Mouse (Mus musculus): ENCODE measurements around the gene Pknox2. TPM values are rescaled to one million over a fixed set of nuclear protein-coding genes. Genes with fewer than 3 reads are reported as not detected.

The Pknox2 gene
- total RNA-seq, 2 experiments from 2014 or later, result 6.8 to 10.0 TPM

DNA sequence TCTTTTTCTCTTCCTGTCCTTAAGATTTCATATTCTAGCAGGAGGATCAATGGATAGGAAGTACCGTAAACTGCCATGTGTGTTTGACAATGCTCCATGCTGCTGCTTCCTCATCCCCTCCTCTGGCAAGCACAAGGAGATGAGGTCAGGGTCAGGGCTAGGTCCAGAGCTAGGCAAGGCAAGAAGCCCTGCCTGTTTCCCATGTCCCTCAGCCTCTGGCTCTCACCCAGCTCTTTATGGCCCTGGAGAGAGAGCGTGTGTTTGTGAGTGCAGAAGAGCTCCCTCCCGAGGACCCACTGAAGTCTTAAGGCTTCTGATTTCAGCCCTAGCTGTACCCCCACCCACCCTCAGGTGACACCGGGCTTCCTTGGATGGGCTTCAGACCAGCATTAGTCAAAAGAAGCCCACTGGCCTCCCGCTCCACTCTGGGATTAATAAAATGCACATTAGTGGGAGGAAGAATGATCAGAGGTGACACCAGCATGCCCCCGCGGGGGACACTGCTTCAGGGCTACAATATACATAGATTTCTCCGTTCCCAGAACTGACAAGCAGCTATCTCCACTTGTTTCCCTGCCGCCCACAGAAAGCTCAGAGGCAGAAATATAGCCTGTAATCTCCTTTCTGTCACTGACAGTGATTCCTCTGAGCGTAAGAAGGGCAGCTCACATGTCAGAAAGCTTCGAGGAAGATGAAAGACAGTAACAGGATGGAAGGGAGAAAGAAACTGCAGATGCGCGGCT, 156.4 kb downstream of the Pknox2 start:
- DNase-seq, result peak in 1 of 2 experiments; percentile 18

DNA sequence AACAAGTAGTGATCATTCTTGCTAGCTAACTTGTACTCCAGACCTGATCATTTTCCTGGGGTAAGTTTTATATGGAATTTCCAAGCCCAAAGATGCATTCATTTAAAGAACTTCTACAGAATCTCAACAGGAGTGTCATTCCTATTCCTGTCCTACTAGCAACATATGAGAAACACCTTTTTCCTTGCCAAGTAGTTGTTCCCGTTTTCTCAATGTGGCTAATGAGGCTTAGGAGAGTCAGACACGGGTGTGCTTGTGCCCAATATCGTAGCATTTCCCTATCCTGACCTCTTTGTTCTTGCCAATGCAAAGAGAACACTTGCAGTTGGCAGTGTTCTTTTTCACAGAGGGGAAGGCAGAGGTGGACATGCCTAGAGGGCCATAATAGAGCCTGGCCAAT, 157.2 kb downstream of the Pknox2 start:
- no peak for DNase-seq

DNA sequence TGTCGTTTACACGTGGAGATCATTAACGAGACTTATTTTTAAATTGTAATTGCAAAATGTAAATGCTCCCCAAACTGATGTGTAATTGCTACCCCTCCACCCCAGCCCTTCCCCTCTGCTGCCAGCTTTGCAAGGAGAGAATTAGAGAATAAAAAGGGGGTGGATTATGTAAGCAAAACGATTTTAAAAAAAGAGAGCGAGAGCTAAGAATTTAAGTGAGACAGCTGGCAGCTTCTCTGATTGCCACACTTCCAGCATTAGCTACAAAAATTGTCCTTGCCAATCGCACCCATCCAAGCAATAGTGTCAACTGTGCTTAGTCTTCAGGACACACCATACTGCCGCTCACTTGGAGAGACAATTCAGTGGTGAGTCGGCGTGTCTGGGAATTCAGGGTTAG, 162.0 kb downstream of the Pknox2 start:
- DNase-seq, result no peak

DNA sequence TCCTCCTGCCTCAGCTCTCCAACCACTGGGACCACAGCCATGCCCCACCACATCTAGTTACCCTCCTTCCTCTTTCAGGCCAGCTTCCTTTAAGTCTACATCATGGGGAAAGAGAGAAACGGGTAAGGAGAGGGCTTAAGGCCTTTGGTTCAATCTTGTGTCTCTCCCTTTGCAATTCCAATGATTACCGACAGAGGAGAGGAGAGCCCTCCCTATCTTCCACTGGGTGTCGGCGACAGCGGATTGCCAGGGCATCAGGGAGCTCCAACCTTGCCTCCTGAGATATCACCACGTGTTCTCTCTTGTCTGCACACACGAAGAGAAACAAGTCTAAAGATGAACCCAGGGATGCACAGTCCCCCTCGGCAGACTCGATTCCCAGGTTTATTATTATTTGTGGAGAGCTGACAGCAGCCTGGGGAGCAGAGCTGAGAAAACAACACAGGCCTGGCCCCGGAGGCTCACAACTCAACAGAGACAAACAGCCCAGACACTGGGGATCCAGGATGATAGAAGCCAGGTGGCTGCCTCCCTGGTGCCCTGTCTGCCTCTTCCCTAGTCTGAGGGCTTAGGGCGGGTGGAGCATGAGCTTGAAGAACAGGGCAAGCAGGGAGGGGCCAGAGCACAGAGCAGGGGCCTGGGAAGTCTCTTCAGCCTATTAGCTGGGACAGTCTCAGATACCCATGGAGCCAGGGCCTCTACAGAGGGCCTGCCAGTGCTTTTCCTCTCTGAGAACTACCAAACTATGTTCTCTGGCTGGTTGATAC, 170.4 kb downstream of the Pknox2 start:
- no peak for DNase-seq

DNA sequence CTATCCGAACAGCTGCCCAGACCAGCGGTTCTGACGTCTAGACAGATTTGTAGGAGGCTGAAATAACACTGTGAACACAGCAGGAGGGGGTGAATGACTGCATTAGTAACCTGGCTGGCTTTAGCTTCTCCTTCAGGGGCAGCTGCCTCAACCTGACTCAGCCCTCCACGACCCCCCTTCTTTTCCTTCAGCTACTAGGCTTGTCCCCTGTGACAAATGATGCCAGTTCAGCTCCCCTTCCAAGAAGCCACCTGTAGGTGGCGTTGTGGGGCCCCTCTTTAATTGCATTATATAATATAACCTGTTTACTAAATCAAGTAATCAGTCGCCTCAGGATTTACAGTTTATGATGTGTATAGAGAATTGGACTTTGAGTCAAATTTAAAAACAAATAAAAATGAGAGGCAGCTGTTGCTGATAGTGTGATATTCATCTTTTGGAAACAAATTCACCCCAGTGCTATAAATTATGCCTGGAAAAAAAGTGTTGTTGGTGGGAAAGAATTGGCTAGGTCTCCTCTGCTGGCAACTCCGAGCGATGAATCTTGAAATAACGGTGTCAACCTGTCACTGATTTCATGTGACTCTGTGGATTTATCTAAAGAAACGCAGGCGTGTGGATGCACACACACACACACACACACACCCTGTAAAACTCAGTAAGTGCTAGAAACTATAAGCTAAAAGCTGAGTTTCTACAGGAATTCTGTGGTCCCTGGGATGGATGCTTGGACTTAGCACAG, 173.6 kb downstream of the Pknox2 start:
- DNase-seq, result peak in 1 of 2 experiments; percentile 31

DNA sequence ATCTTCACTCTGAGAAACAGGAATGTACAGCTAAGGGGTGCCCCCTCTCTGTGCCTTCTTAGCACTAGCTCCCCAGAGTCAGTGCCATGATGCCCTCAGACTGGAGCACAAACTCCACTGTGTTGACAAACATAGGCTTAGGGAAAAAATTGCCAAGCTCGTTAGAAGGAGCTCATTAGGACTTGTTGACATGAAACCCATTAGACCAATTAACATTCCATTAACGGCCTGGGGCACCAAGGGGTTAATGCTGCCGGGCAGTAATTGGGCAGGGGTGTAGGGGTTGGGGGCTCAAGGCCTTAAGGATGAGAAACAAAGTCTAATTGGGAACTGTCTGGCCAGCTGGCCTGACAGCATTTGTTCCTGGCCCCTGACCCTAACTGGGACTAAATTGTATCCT, 175.1 kb downstream of the Pknox2 start:
- DNase-seq, result no peak

DNA sequence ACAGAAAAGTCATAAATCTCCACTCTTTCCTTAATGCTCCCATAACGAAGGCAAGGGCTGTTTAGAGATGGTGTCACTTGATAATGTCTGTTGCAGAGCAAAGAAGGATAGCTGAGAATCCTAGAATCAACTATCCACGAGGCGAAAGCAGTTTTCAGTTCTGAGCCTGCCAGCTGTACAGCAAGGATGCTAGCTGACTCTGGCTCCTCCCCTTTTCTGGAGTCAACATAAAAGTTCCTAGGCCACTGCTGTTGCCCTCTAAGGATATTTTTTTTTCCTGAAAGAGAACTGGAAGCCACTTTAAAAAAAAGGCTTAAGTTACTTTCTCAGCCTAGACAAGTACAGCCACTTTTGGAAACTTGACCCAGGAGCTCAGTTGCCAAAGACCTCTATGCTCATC, 176.1 kb downstream of the Pknox2 start:
- no peak for DNase-seq

DNA sequence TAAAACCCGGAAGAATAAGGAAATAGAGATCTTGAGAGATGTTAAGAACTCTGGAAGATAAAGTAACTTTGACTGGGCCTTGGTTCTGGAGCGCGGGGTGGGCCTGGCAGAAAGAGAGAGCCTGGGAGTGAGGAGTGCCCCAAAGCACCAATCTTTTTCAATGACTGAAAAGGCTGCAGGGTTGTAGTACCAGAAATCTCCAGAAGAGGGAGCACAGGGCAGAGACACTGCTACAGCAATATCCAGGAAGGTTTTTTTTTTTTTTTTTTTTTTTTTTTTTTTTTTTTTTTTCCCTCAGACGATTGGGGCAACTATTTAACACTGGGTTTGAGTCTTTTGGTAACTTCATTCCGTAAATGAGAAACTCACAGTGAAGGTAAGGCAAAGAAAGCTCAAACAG, 176.6 kb downstream of the Pknox2 start:
- peak; percentile 80 to 93 for DNase-seq

DNA sequence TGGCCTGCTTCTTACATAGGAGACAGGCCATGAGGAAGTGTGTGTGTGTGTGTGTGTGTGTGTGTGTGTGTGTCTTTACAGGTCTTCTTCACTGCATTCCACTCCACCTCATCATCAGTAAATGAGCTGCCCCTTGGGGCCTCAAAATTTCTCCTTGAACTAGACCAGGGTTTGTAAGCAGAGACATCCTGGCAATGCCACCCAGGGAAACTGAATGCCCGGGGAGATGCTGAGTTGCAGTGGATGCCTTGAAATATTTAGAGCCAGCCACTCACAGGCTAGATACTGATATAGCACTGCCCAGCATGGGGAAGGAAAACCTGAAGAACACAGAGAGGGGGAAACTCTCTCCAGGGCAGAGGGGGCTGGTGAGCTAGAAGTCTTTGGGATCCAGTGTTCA, 178.1 kb downstream of the Pknox2 start:
- no peak for DNase-seq

DNA sequence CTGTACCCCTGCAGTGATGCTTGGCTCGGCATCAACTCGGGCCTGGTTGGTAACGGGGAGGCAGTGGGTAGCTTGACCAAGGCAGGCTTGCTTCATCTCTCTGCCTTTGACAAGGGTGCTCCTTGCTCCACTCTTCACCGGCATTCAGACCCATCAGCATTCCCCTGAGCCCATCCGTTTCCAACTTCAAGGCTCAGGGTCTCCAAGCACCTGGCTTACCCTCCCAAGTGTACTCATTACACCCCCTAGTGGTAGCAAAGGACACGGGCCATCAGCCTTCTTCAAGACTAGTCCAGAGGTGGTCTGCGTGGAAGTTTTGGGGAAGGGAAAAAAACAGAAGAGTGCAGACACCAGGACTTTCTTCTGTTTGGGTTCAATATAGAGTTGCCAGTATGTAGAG, 178.5 kb downstream of the Pknox2 start:
- DNase-seq, result peak; percentile 34 to 77

DNA sequence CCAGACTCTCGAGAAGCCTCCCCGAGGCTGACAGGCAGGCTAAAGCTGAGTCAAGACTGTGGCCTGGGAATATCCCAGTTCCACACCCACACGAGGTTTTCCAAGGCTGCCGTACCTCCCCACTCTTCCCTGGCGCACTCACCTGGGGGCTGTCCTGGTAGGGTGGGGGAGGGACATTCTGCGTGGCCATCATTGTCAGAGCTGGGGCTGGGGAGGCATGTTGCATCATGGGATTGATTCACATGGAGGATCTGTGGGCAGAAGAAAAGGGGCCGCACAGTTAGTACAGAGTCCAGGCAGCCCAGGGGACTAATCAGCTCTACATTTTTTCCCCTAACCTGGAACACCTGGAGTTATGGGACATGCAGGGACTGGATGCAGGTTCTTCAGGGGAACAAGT, 179.0 kb downstream of the Pknox2 start:
- no peak for DNase-seq

DNA sequence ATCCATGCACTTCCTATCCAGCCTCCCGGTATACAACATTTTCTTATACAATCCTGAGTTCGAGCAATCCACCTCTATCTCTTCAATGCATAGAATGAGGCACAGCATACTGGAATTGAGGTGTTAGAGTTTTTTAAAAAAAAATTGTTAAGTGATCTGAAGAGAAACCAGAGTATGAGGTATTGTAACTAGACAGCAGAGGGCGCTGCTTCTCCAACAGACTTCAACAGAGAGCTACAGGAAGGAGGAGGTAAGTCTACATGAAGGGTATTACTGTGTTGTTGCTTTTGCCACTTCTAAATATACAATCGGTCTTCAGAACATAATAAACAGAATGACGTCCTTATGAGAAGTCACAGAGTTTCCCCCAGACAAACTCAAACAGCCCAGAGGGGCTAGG, 181.5 kb downstream of the Pknox2 start:
- peak in 1 of 2 experiments; percentile 39 for DNase-seq

DNA sequence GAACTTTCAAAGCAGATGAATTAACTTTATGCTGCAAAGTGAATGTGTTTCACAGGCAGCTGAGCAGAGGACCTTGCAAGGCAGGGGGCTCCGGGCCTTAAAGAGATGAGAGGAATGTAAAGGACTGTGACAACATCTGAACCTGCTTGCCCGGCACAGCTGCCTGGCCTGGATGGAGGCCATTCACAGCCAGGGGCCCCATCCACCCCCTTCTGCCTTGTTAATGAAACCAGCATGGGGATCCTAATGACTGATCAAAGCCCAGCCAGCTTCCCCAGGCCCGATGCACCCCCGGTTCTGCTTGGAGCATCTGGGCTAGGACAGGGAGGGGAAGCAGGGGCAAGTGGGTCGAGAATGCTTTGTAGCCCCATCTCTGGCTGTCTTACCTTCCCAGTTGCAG, 183.0 kb downstream of the Pknox2 start:
- no peak for DNase-seq

DNA sequence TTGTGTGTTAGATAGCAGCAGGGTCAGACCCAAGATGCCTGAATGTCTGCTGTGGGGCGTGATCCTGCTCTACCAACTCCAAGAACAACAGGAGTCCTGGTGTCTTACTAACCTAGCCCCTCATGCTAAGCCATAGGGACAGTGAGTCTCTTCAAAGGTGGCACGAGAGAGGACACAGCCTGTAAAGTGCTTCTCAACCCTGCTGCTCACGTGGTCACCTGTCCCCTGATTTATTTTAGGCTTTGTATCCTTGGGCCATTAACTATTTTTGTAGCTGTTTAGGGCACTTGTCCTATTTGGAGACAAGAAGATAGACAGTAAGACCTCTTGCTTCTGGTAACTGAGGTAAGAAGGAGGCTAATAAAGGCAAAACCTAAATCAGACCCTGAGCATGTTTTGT, 183.7 kb downstream of the Pknox2 start:
- peak; percentile 60 to 64 for DNase-seq

DNA sequence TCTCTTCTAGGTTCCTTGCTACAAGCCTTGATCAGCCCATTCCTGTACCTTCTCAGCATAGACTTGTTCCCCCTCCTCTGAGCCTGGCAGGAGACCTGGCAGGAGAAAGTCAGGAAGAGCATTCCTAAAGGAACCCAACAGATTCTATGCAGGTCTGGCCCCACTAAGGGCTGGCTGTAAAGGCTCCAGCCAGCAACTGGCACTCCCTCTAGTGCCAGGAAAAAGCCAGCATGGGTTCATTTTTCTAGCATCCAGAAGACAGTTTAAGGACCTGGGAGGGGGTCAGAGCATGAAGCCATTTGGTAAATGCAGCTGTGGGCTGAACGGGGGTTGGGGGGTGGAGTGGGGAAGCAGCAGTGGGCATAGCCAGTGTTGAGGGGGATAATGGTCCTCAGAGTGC, 185.3 kb downstream of the Pknox2 start:
- no peak for DNase-seq

DNA sequence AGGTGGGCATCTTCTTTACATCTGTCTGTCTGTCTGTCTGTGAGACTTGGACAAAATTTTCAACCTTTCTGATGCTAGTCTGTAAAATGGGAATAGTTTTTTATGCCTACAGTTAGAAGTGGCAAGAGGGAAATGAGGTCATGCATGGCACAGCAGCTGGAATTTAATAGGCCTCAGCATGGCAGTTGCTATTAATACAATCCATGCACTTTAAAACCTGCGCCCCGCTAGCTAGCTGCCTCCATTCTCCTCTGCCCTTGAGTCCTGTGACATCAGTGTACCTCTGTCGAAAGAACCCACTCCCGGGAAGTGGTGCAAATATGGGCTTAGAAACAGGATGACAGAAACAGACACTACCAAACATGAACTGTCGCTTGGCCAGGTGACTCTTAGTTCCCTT, 186.1 kb downstream of the Pknox2 start:
- no peak for DNase-seq

DNA sequence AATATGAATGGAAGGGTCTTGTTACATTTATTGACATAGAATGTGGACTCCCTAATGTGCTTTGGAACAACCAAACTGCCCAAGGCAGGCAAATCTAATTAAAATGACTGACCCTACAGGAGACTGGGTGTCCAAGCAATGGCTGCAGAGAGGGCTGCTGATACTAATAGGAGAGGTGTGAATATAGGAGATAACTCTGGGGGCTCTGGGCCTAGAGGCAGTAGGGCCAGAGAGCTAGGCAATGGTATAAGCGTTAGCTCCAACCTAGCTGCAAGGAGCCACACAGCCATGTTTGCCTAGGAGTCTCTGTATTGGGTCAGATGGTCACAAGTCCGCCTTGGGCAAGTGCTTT, 196.1 kb downstream of the Pknox2 start:
- DNase-seq, result no peak

DNA sequence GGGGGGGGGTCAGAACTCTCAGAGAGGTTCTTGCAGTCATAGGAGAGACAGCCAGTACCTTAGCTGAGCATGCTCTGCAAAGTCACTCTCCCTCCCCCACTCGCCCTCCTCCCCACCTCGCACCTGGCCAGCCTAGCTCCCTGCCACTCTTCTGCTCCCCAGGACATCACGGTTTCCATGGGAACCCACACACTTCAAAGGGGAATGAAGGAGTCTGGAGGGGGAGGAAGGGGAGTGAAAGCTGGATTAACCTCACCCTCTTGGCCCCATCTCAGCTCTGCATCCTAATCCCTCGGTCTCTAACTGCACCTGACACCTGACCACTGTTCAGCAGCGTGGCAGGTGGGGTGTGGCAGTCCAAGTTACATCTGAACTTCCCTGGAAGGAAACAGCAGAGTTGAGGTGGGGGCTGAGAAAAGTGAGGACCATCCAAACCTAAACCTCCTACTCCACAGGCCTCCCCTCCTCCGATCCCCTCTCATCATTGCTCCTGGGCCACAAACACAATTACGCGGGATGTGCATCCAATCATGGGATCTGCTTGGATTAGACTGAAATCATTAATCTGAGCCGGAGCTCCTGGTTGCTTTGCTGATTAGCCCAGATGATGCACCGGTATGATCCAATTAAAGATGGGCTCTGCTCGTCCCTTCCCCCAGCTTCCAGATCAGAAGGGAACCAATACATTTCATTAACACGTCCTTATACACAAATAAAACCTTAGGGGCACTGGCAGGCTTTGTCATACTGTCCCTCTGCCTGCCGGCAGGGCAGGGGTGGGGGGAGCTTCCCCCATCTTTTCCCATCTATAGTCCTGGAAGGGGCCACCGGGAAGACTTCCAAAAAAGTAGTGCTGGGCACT, 196.7 kb downstream of the Pknox2 start:
- no peak for DNase-seq

DNA sequence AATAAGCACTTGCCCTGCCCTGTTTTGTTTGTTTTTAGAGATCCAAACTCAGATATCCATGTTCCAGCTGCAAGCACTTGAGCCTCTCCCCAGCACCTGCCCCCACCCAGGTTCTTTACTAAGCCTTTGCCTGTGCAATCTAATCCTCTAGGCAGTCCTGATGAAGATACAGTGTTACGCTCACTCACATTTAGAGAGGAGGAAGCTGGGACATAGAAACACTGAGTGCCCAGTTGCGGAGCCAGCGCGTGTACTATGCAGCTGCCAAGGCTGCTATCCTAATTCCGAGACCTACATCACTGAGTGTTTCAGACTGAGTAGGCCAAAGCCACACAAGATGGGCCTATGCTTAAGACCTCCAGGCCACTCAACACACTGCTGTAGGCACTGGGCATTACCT, 199.0 kb downstream of the Pknox2 start:
- DNase-seq, result no peak

DNA sequence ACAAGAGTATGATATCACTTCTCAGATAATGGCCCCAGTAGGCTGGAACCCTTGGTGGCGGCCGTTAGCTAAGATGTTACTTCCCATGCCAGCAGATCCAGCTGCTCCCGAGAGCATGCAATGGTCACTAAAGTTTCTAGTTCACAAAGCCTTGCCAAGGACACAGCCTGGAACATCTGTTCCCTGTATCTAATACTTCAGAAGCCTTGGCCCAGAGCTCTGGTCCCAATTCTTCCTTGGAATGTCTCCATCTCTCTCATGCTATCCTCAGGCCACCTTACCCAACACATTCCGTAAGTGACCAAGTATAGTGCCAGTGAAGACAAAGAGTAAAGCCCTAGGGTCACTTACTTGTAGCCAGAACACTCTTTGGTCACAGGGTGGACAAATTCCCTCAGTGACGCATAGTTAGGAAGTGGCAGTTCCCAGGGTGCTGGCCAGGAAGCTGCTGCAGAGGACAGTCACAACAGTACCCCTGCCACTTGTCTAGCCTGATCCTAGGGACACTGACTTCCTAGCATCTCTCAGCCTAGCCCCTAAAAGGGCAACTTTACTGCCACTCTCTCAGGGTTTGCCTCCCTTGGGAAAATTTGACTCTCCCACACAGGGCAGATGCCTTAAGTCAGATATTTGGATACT, 200.0 kb downstream of the Pknox2 start:
- DNase-seq, result peak; percentile 60 to 81

DNA sequence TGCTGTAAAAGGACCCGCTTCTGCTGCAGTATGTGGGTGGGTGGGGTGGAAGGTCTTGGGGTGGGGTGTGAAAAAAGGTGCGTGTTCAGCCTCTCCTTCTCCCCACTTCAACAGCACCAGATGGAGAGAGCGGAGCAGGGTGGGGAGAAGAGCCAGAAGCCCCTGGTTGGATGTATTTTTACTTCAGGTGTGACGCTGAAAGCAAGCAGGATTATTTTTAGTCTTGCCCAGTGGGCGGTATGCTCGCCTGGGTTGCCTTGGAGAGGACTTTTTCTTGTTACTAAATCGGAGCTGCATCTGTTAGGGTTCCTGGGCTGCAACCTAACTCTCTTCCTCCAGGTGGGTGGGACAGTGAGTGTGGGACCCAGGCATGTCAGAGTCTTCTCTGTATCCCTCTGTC, 202.4 kb downstream of the Pknox2 start:
- no peak for DNase-seq

DNA sequence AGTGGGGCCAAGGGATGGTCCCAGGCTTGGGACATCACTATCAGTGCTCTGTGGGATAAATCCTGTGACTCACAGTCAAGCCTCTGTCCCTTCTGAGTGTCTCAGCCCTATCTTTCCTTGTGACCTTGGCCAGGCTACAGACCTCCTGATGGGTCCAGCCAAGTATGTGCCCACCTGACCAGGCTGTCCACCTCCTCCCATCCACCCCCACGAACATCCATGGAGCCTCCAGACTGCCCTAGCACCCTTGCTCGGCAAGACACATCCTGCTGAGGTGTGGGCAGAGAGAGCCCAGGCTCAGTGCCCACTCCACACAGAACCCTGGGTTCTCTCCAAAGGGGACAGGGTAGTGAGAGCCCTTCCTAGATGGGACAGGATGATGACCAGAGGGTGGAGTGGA, 204.6 kb downstream of the Pknox2 start:
- no peak for DNase-seq

Data from heart, adult 18-20 months (tissue).